Mouse (Mus musculus) midbrain, embryonic 12.5 days (tissue): ENCODE data around the gene Rims1. TPM values are rescaled to one million over a fixed set of nuclear protein-coding genes. Genes with fewer than 3 reads are reported as not detected.

ENCODE experiments used
- ATAC-seq: fragments of 200-750 bp; cut with Nextera tagmentation; 2 replicates; pipeline ENCODE4 v1.8.0; 2017; ENCODE audit warnings: low read depth, moderate TSS enrichment, moderate library complexity; ENCODE audit not compliant: low FRiP score
- H3K27ac ChIP-seq: fragments of 300-500 bp; sonication (generic); replicated peaks from 2 replicates; pipeline ENCODE4 v1.5.1; 2016; ENCODE audit warnings: mild to moderate bottlenecking
- H3K27me3 ChIP-seq: fragments of 300-500 bp; sonication (generic); 2 replicates; pipeline ENCODE4 v1.6.1; 2016; ENCODE audit warnings: mild to moderate bottlenecking
- H3K36me3 ChIP-seq: fragments of 300-500 bp; sonication (generic); 2 replicates; pipeline ENCODE4 v1.6.1; 2016
- H3K4me1 ChIP-seq: fragments of 300-500 bp; sonication (generic); 2 replicates; pipeline ENCODE4 v1.6.1; 2016
- H3K4me2 ChIP-seq: fragments of 300-500 bp; sonication (generic); replicated peaks from 2 replicates; pipeline ENCODE4 v1.6.1; 2016; ENCODE audit warnings: mild to moderate bottlenecking, moderate library complexity
- H3K4me3 ChIP-seq: fragments of 300-500 bp; sonication (generic); 2 replicates; pipeline ENCODE4 v1.5.1; 2016; ENCODE audit warnings: mild to moderate bottlenecking
- H3K9ac ChIP-seq: fragments of 300-500 bp; sonication (generic); replicated peaks from 2 replicates; pipeline ENCODE4 v1.6.1; 2016; ENCODE audit warnings: mild to moderate bottlenecking, moderate library complexity
- H3K9me3 ChIP-seq: fragments of 300-500 bp; sonication (generic); 2 replicates; pipeline ENCODE4 v1.6.1; 2016; ENCODE audit warnings: mild to moderate bottlenecking
- WGBS: fragments of 180-500 bp; shearing (Covaris S2); methylation state at CpG from one replicate; pipeline ENCODE4 v1.1.7; 2016; 5-methylcytosine and 5-hydroxymethylcytosine counted together
- polyA plus RNA-seq: library from polyadenylated mRNA; unstranded; fragments of >200 nt; fragmentation: Nextera tagmentation; extraction: Ambion mirVana; gene quantifications from 2 replicates; pipeline ENCODE4 v1.2.1, GENCODE M21; 2016

The Rims1 gene
- polyA plus RNA-seq, 1 experiment from 2014 or later = 7.3 TPM

- Histone ChIP-seq H3K4me2 (no peak overlapping the region), H3K9me3 (no peaks in the 10 kb centered on the region), H3K36me3 (no peaks in the 10 kb centered on the region), H3K27ac (no peak overlapping the region), H3K9ac (no peak overlapping the region), H3K4me1 (no peaks in the 10 kb centered on the region), H3K4me3 (no peak overlapping the region), H3K27me3 (no peaks in the 10 kb centered on the region)
- ATAC-seq = no peak
- 87% methylated on average over 4 of the region's 4 CpGs for WGBS
These were observed 122.3 kb downstream of the Rims1 start for GRCm38 (mm10) chr1:22683455-22683854.

GRCm38 (mm10) chr1:22664196-22664595 is 141.6 kb downstream of the Rims1 start:
- Histone ChIP-seq H3K4me2 (no peak overlapping the region), H3K27ac (no peak overlapping the region), H3K4me1 (no peaks in the 10 kb centered on the region), H3K36me3 (no peaks in the 10 kb centered on the region), H3K27me3 (no peaks in the 10 kb centered on the region), H3K9me3 (no peaks in the 10 kb centered on the region), H3K4me3 (no peak overlapping the region), H3K9ac (no peak overlapping the region)
- no peak for ATAC-seq
- 79% methylated on average over 6 of the region's 6 CpGs for WGBS

GRCm38 (mm10) chr1:22661825-22662224 is 144.0 kb downstream of the Rims1 start:
- ATAC-seq = no peak
- Histone ChIP-seq H3K4me2 (no peak overlapping the region), H3K9ac (no peak overlapping the region), H3K4me3 (no peak overlapping the region), H3K36me3 (no peaks in the 10 kb centered on the region), H3K9me3 (no peaks in the 10 kb centered on the region), H3K27ac (no peak overlapping the region), H3K4me1 (no peaks in the 10 kb centered on the region), H3K27me3 (no peaks in the 10 kb centered on the region)
- 88% methylated on average over 3 of the region's 3 CpGs for WGBS

GRCm38 (mm10) chr1:22655983-22656382 is 149.8 kb downstream of the Rims1 start:
- Histone ChIP-seq H3K27ac (no peak overlapping the region), H3K9me3 (no peaks in the 10 kb centered on the region), H3K36me3 (no peaks in the 10 kb centered on the region), H3K4me1 (no peaks in the 10 kb centered on the region), H3K4me3 (no peak overlapping the region), H3K9ac (no peak overlapping the region), H3K27me3 (no peaks in the 10 kb centered on the region), H3K4me2 (no peak overlapping the region)
- no peak for ATAC-seq

- no peak for ATAC-seq
- Histone ChIP-seq H3K4me1 (no peaks in the 10 kb centered on the region), H3K4me3 (no peak overlapping the region), H3K4me2 (no peak overlapping the region), H3K9ac (no peak overlapping the region), H3K27ac (no peak overlapping the region), H3K27me3 (no peaks in the 10 kb centered on the region), H3K36me3 (no peaks in the 10 kb centered on the region), H3K9me3 (no peaks in the 10 kb centered on the region)
- 86% methylated on average over 9 of the region's 9 CpGs for WGBS
These were observed 150.9 kb downstream of the Rims1 start for GRCm38 (mm10) chr1:22654903-22655302.

GRCm38 (mm10) chr1:22650588-22650987 is 155.2 kb downstream of the Rims1 start:
- no peak overlapping the region for H3K27ac ChIP-seq
- no peak for ATAC-seq
- no peak overlapping the region for H3K4me2 ChIP-seq
- no peak overlapping the region for H3K9ac ChIP-seq
- no peaks in the 10 kb centered on the region for H3K9me3 ChIP-seq
- no peaks in the 10 kb centered on the region for H3K4me1 ChIP-seq
- H3K27me3 ChIP-seq = no peaks in the 10 kb centered on the region
- H3K36me3 ChIP-seq = no peaks in the 10 kb centered on the region
- H3K4me3 ChIP-seq = no peak overlapping the region
- WGBS = 81% methylated on average over 7 of the region's 7 CpGs

- H3K4me2 ChIP-seq = no peak overlapping the region
- H3K9ac ChIP-seq = no peak overlapping the region
- ATAC-seq = no peak
- no peaks in the 10 kb centered on the region for H3K4me1 ChIP-seq
- no peaks in the 10 kb centered on the region for H3K27me3 ChIP-seq
- WGBS = 67% methylated on average over 1 of the region's 1 CpGs
- H3K9me3 ChIP-seq = no peaks in the 10 kb centered on the region
- H3K4me3 ChIP-seq = no peak overlapping the region
- no peak overlapping the region for H3K27ac ChIP-seq
- H3K36me3 ChIP-seq = no peaks in the 10 kb centered on the region
These were observed 156.4 kb downstream of the Rims1 start for GRCm38 (mm10) chr1:22649432-22649831.

- H3K4me2 ChIP-seq = no peak overlapping the region
- H3K27me3 ChIP-seq = no peaks in the 10 kb centered on the region
- no peak for ATAC-seq
- H3K9ac ChIP-seq = no peak overlapping the region
- H3K4me1 ChIP-seq = no peaks in the 10 kb centered on the region
- no peak overlapping the region for H3K27ac ChIP-seq
- no peaks in the 10 kb centered on the region for H3K36me3 ChIP-seq
- no peak overlapping the region for H3K4me3 ChIP-seq
- no peaks in the 10 kb centered on the region for H3K9me3 ChIP-seq
- WGBS = 48% methylated on average over 2 of the region's 2 CpGs
These were observed 160.5 kb downstream of the Rims1 start for GRCm38 (mm10) chr1:22645257-22645656.

GRCm38 (mm10) chr1:22640568-22640967 is 165.2 kb downstream of the Rims1 start:
- H3K9ac ChIP-seq = no peak overlapping the region
- ATAC-seq = no peak
- H3K4me2 ChIP-seq = no peak overlapping the region
- H3K4me3 ChIP-seq = no peak overlapping the region
- no peaks in the 10 kb centered on the region for H3K4me1 ChIP-seq
- no peaks in the 10 kb centered on the region for H3K36me3 ChIP-seq
- H3K27ac ChIP-seq = no peak overlapping the region
- 92% methylated on average over 5 of the region's 5 CpGs for WGBS
- H3K27me3 ChIP-seq = no peaks in the 10 kb centered on the region
- H3K9me3 ChIP-seq = no peaks in the 10 kb centered on the region

GRCm38 (mm10) chr1:22639702-22640101 is 166.1 kb downstream of the Rims1 start:
- no peak overlapping the region for H3K4me3 ChIP-seq
- H3K9ac ChIP-seq = no peak overlapping the region
- no peak overlapping the region for H3K27ac ChIP-seq
- H3K27me3 ChIP-seq = no peaks in the 10 kb centered on the region
- 87% methylated on average over 3 of the region's 3 CpGs for WGBS
- no peak for ATAC-seq
- H3K4me2 ChIP-seq = no peak overlapping the region
- no peaks in the 10 kb centered on the region for H3K4me1 ChIP-seq
- H3K36me3 ChIP-seq = no peaks in the 10 kb centered on the region
- no peaks in the 10 kb centered on the region for H3K9me3 ChIP-seq

- Histone ChIP-seq H3K9me3 (no peaks in the 10 kb centered on the region), H3K27ac (no peak overlapping the region), H3K4me3 (no peak overlapping the region), H3K27me3 (no peaks in the 10 kb centered on the region), H3K4me1 (no peaks in the 10 kb centered on the region), H3K36me3 (no peaks in the 10 kb centered on the region), H3K9ac (no peak overlapping the region), H3K4me2 (no peak overlapping the region)
- ATAC-seq = no peak
- 93% methylated on average over 2 of the region's 2 CpGs for WGBS
These were observed 171.9 kb downstream of the Rims1 start for GRCm38 (mm10) chr1:22633871-22634270.

- Histone ChIP-seq H3K4me3 (no peak overlapping the region), H3K27me3 (no peaks in the 10 kb centered on the region), H3K4me2 (no peak overlapping the region), H3K9me3 (no peaks in the 10 kb centered on the region), H3K4me1 (no peaks in the 10 kb centered on the region), H3K9ac (no peak overlapping the region), H3K27ac (no peak overlapping the region), H3K36me3 (no peaks in the 10 kb centered on the region)
- 83% methylated on average over 7 of the region's 7 CpGs for WGBS
- no peak for ATAC-seq
These were observed 173.2 kb downstream of the Rims1 start for GRCm38 (mm10) chr1:22632551-22632950.

GRCm38 (mm10) chr1:22631991-22632390 is 173.8 kb downstream of the Rims1 start:
- WGBS = 84% methylated on average over 5 of the region's 6 CpGs
- Histone ChIP-seq H3K9ac (no peak overlapping the region), H3K4me2 (no peak overlapping the region), H3K36me3 (no peaks in the 10 kb centered on the region), H3K9me3 (no peaks in the 10 kb centered on the region), H3K4me3 (no peak overlapping the region), H3K4me1 (no peaks in the 10 kb centered on the region; the same call in 1 of the 2 replicates), H3K27me3 (no peaks in the 10 kb centered on the region), H3K27ac (no peak overlapping the region)
- no peak for ATAC-seq
